In genomic region chr11:101433396-101433795, GRCm38 (mm10) we compare ENCODE assay signal across 20 mouse cellular contexts. TPM values are rescaled to one million over a fixed set of nuclear protein-coding genes. Genes with fewer than 3 reads are reported as not detected.
DNase-seq lines count a peak whose midpoint lies in the region; ATAC-seq and TF ChIP-seq lines count a peak whose summit lies in the region.
"Had no signal": no experiment of that assay in that cellular context is flagged by ENCODE, and none has a peak within 500 bp of the region (broad histone marks: within the 10 kb centered on the region; RNA-seq: fewer than 3 reads in every experiment).

No protein-coding gene starts in this region.

- H3K4me2 ChIP-seq in midbrain, embryonic 12.5 days (replicated peaks) = no peak overlapping the region
- H3K4me2 ChIP-seq in midbrain, embryonic 16.5 days (ENCODE audit: low read length) = no peak overlapping the region
- H3K4me2 ChIP-seq: forebrain, embryonic 13.5 days; hindbrain, embryonic 14.5 days; liver, embryonic 12.5 days; lung, embryonic 14.5 days; midbrain, embryonic 15.5 days had no signal

- H3K27me3 ChIP-seq in midbrain, embryonic 12.5 days = no peaks in the 10 kb centered on the region
- no peaks in the 10 kb centered on the region for H3K27me3 ChIP-seq in midbrain, embryonic 16.5 days (ENCODE audit: control insufficient read depth, insufficient read depth, low read depth, low read length)
- no peaks in the 10 kb centered on the region for H3K27me3 ChIP-seq in cerebellum, adult 2 months (ENCODE audit: control insufficient read depth, insufficient read depth, low read length)
- H3K27me3 ChIP-seq: forebrain, embryonic 13.5 days; liver, embryonic 12.5 days; midbrain, embryonic 15.5 days had no signal

- TF ChIP-seq POLR2A in cerebellum, adult 2 months (IDR thresholded peaks at IDR 0.05; ENCODE audit: borderline replicate concordance, insufficient read depth, low read length) = no peak

- peak; percentile 65 to 82 for DNase-seq in adrenal gland, adult (ENCODE audit: inconsistent age in 2 of 2, low spot score in 1 of 2)
- DNase-seq in adrenal gland, postnatal 25 days = no peak
- peak; percentile 63 to 70 for DNase-seq in cerebellum, adult 2 months
- DNase-seq in retina, postnatal 1 day = no peak
- DNase-seq: gastrocnemius, postnatal 14 days; heart, postnatal 10 days; lung, embryonic 14.5 days; thymus, postnatal 14 days had no signal

- H3K9ac ChIP-seq in midbrain, embryonic 12.5 days (replicated peaks) = 0 out of 2 replicates have a peak overlapping the region, but pooled peaks have one; percentile 4
- no peak overlapping the region for H3K9ac ChIP-seq in midbrain, embryonic 16.5 days (ENCODE audit: low read depth, low read length)
- H3K9ac ChIP-seq: forebrain, embryonic 13.5 days; hindbrain, embryonic 14.5 days; liver, embryonic 12.5 days; lung, embryonic 14.5 days; midbrain, embryonic 15.5 days had no signal

- H3K4me3 ChIP-seq in midbrain, embryonic 12.5 days = no peak overlapping the region
- H3K4me3 ChIP-seq in midbrain, embryonic 16.5 days (ENCODE audit: low read depth, low read length) = no peak overlapping the region
- H3K4me3 ChIP-seq in cerebellum, adult 2 months (replicated peaks; ENCODE audit: insufficient read depth, low read depth, low read length) = no peak overlapping the region
- H3K4me3 ChIP-seq: forebrain, embryonic 13.5 days; heart, embryonic 10.5 days; layer of hippocampus, adult 2 months; left cerebral cortex, adult 2 months; liver, embryonic 12.5 days; midbrain, embryonic 15.5 days had no signal

- 90% methylated on average over 13 of the region's 13 CpGs for WGBS in midbrain, embryonic 12.5 days
- WGBS in midbrain, embryonic 16.5 days = 92% methylated on average over 13 of the region's 13 CpGs
- WGBS in cerebellum, adult 2 months = 13% methylated on average over 13 of the region's 13 CpGs

- H3K27ac ChIP-seq in midbrain, embryonic 12.5 days (replicated peaks) = no peak overlapping the region
- no peak overlapping the region for H3K27ac ChIP-seq in midbrain, embryonic 16.5 days (ENCODE audit: low read length)
- no peak overlapping the region for H3K27ac ChIP-seq in cerebellum, adult 2 months (ENCODE audit: insufficient read depth, low read length)
- H3K27ac ChIP-seq: forebrain, embryonic 13.5 days; heart, embryonic 10.5 days; hindbrain, embryonic 14.5 days; layer of hippocampus, adult 2 months; left cerebral cortex, adult 2 months; liver, embryonic 12.5 days; midbrain, embryonic 15.5 days had no signal

- H3K9me3 ChIP-seq in midbrain, embryonic 12.5 days = no peaks in the 10 kb centered on the region
- no peaks in the 10 kb centered on the region for H3K9me3 ChIP-seq in midbrain, embryonic 16.5 days (replicated peaks; ENCODE audit: control insufficient read depth, low read length, poor library complexity, severe bottlenecking)
- H3K9me3 ChIP-seq: forebrain, embryonic 13.5 days; heart, embryonic 10.5 days; liver, embryonic 12.5 days; midbrain, embryonic 15.5 days had no signal

- no peak for TF ChIP-seq CTCF in cerebellum, adult 2 months (IDR thresholded peaks at IDR 0.05; ENCODE audit: borderline replicate concordance, insufficient read depth, low read depth, low read length)

- no peaks in the 10 kb centered on the region for H3K4me1 ChIP-seq in midbrain, embryonic 12.5 days
- no peaks in the 10 kb centered on the region for H3K4me1 ChIP-seq in midbrain, embryonic 16.5 days (ENCODE audit: control insufficient read depth, insufficient read depth, low read length)
- H3K4me1 ChIP-seq in cerebellum, adult 2 months (ENCODE audit: control insufficient read depth, insufficient read depth, low read length) = peaks cover 13% of the 10 kb centered on the region
- H3K4me1 ChIP-seq: forebrain, embryonic 13.5 days; heart, embryonic 10.5 days; midbrain, embryonic 15.5 days had no signal

- H3K36me3 ChIP-seq in midbrain, embryonic 12.5 days = peaks cover 66% of the 10 kb centered on the region
- peaks cover 48% of the 10 kb centered on the region for H3K36me3 ChIP-seq in midbrain, embryonic 16.5 days (ENCODE audit: control insufficient read depth, insufficient read depth, low read length)

- ATAC-seq in midbrain, embryonic 12.5 days (ENCODE audit: low FRiP score, low read depth) = no peak
- ATAC-seq in midbrain, embryonic 16.5 days = no peak
- ATAC-seq in erythroblast, adult 5-6 weeks (replicated peaks; ENCODE audit: low FRiP score, poor library complexity, severe bottlenecking) = 0 out of 2 replicates have a peak, but pooled peaks have one; percentile 10
- ATAC-seq in granulocyte monocyte progenitor cell, adult 5-6 weeks (replicated peaks; ENCODE audit: poor library complexity, severe bottlenecking) = no peak
- ATAC-seq: forebrain, embryonic 13.5 days; intestine, postnatal 0 days; liver, embryonic 12.5 days; midbrain, embryonic 15.5 days had no signal

RNA-seq across cellular contexts. Expression of gene Ptges3l, which starts 8.3 kb away (rescaled TPM):
- total RNA-seq in adrenal gland, postnatal 25 days (2021) = 3.2 and 3.9 TPM in 2 replicates
- 2.3 and 3.1 TPM in 2 replicates for polyA plus RNA-seq in midbrain, embryonic 12.5 days (2016; fragmentation: Nextera tagmentation; extraction: Ambion mirVana)
- 3.0 and 3.1 TPM in 2 replicates for polyA plus RNA-seq in midbrain, embryonic 16.5 days (2015; fragmentation: Nextera tagmentation; extraction: Ambion mirVana)
- 1.2 and 1.8 TPM in 2 replicates for polyA plus RNA-seq in cerebellum, adult 2 months (2012; rRNA removed)
- 2.9 TPM in 1 of 2 replicates, not detected in the other for total RNA-seq in erythroblast, adult 5-6 weeks (2015; ENCODE audit: low replicate concordance)
- not detected in 2 replicates for total RNA-seq in erythroblast, adult 5-6 weeks (2017; ENCODE audit: low replicate concordance)
- total RNA-seq in granulocyte monocyte progenitor cell, adult 5-6 weeks (2014; fragmentation: Nextera tagmentation) = 0.49 and 2.7 TPM in 2 replicates
- 0.52 and 9.1 TPM in 2 replicates for total RNA-seq in granulocyte monocyte progenitor cell, adult 5-6 weeks (2017)

RNA-seq across cellular contexts. Expression of gene Rundc1, which starts 8.5 kb away (rescaled TPM):
- 26.3 and 26.4 TPM in 2 replicates for total RNA-seq in adrenal gland, postnatal 25 days (2021)
- polyA plus RNA-seq in midbrain, embryonic 12.5 days (2016; fragmentation: Nextera tagmentation; extraction: Ambion mirVana) = 27.0 and 30.2 TPM in 2 replicates
- polyA plus RNA-seq in midbrain, embryonic 16.5 days (2015; fragmentation: Nextera tagmentation; extraction: Ambion mirVana) = 32.1 and 32.6 TPM in 2 replicates
- polyA plus RNA-seq in cerebellum, adult 2 months (2012; rRNA removed) = 31.8 and 32.0 TPM in 2 replicates
- total RNA-seq in erythroblast, adult 5-6 weeks (2015; ENCODE audit: low replicate concordance) = 2.1 and 3.3 TPM in 2 replicates
- 0.56 and 2.7 TPM in 2 replicates for total RNA-seq in erythroblast, adult 5-6 weeks (2017; ENCODE audit: low replicate concordance)
- 5.7 and 8.1 TPM in 2 replicates for total RNA-seq in granulocyte monocyte progenitor cell, adult 5-6 weeks (2014; fragmentation: Nextera tagmentation)
- 4.3 and 6.0 TPM in 2 replicates for total RNA-seq in granulocyte monocyte progenitor cell, adult 5-6 weeks (2017)

RNA-seq across cellular contexts. Expression of gene Rpl27, which starts 8.7 kb away (rescaled TPM):
- total RNA-seq in adrenal gland, postnatal 25 days (2021) = 74.2 and 91.6 TPM in 2 replicates
- polyA plus RNA-seq in midbrain, embryonic 12.5 days (2016; fragmentation: Nextera tagmentation; extraction: Ambion mirVana) = 310 and 319 TPM in 2 replicates
- polyA plus RNA-seq in midbrain, embryonic 16.5 days (2015; fragmentation: Nextera tagmentation; extraction: Ambion mirVana) = 185 and 220 TPM in 2 replicates
- 400 and 422 TPM in 2 replicates for polyA plus RNA-seq in cerebellum, adult 2 months (2012; rRNA removed)
- total RNA-seq in erythroblast, adult 5-6 weeks (2015; ENCODE audit: low replicate concordance) = 108 and 182 TPM in 2 replicates
- 176 and 239 TPM in 2 replicates for total RNA-seq in erythroblast, adult 5-6 weeks (2017; ENCODE audit: low replicate concordance)
- total RNA-seq in granulocyte monocyte progenitor cell, adult 5-6 weeks (2014; fragmentation: Nextera tagmentation) = 1,057 and 1,193 TPM in 2 replicates
- total RNA-seq in granulocyte monocyte progenitor cell, adult 5-6 weeks (2017) = 795 and 2,552 TPM in 2 replicates

RNA-seq across cellular contexts. Expression of gene Gm27029, which starts 8.8 kb away (rescaled TPM):
- 3.7 and 4.2 TPM in 2 replicates for total RNA-seq in adrenal gland, postnatal 25 days (2021)
- polyA plus RNA-seq in midbrain, embryonic 12.5 days (2016; fragmentation: Nextera tagmentation; extraction: Ambion mirVana) = 5.6 and 7.8 TPM in 2 replicates
- 7.0 and 7.9 TPM in 2 replicates for polyA plus RNA-seq in midbrain, embryonic 16.5 days (2015; fragmentation: Nextera tagmentation; extraction: Ambion mirVana)
- polyA plus RNA-seq in cerebellum, adult 2 months (2012; rRNA removed) = 2.9 and 3.1 TPM in 2 replicates
- total RNA-seq in erythroblast, adult 5-6 weeks (2015; ENCODE audit: low replicate concordance) = not detected in 2 replicates
- total RNA-seq in erythroblast, adult 5-6 weeks (2017; ENCODE audit: low replicate concordance) = not detected in 2 replicates
- total RNA-seq in granulocyte monocyte progenitor cell, adult 5-6 weeks (2014; fragmentation: Nextera tagmentation) = 6.6 TPM in 1 of 2 replicates, not detected in the other
- 7.8 TPM in 1 of 2 replicates, not detected in the other for total RNA-seq in granulocyte monocyte progenitor cell, adult 5-6 weeks (2017)

RNA-seq across cellular contexts. Expression of gene Ifi35, which starts 14.8 kb away (rescaled TPM):
- total RNA-seq in adrenal gland, postnatal 25 days (2021) = 33.5 and 39.5 TPM in 2 replicates
- 3.0 and 3.9 TPM in 2 replicates for polyA plus RNA-seq in midbrain, embryonic 12.5 days (2016; fragmentation: Nextera tagmentation; extraction: Ambion mirVana)
- polyA plus RNA-seq in midbrain, embryonic 16.5 days (2015; fragmentation: Nextera tagmentation; extraction: Ambion mirVana) = 2.5 and 3.1 TPM in 2 replicates
- 6.2 and 6.3 TPM in 2 replicates for polyA plus RNA-seq in cerebellum, adult 2 months (2012; rRNA removed)
- 71.9 and 78.0 TPM in 2 replicates for total RNA-seq in erythroblast, adult 5-6 weeks (2015; ENCODE audit: low replicate concordance)
- 62.4 and 81.0 TPM in 2 replicates for total RNA-seq in erythroblast, adult 5-6 weeks (2017; ENCODE audit: low replicate concordance)
- total RNA-seq in granulocyte monocyte progenitor cell, adult 5-6 weeks (2014; fragmentation: Nextera tagmentation) = 26.9 and 29.5 TPM in 2 replicates
- 27.7 and 33.0 TPM in 2 replicates for total RNA-seq in granulocyte monocyte progenitor cell, adult 5-6 weeks (2017)

Comparison
In these comparisons a context has a peak if more than half of its experiments do, and no peak if none do; other contexts are left out.
1. DNase-seq: peak in adrenal gland, adult (2 of 2) and cerebellum, adult 2 months (2 of 2); none in adrenal gland, postnatal 25 days (single experiment) and retina, postnatal 1 day (single experiment).